Mouse (Mus musculus): ENCODE measurements around the gene Taar7b. TPM values are rescaled to one million over a fixed set of nuclear protein-coding genes. Genes with fewer than 3 reads are reported as not detected.

Taar7b gene
- not detected for total RNA-seq (2021)

DNA sequence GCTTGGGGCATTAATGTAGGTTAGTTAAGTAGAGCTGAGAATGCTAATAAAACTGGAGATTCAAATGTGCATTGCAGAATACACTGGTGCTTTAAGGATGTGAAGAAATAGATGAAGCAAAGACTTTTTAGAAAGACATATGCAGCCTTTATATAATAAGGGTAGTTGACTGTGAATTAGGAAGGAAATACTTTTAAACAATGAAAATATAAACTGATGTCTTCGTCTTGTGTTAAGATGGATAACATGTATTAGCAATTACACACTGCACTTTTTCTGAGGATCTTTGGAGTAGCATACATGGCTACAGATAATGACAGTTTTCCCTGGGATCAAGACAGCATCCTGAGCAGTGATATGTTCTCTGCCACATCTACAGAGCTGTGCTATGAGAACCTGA lies at the start of gene Taar7b:
Gene Taar7b, plus strand, starts transcription at position 301 of the 400 bp plus-strand sequence.
- intact Hi-C loops (cut with DNase I): no loop called here
- no peak for DNase-seq (ENCODE audit: low spot score)

DNA sequence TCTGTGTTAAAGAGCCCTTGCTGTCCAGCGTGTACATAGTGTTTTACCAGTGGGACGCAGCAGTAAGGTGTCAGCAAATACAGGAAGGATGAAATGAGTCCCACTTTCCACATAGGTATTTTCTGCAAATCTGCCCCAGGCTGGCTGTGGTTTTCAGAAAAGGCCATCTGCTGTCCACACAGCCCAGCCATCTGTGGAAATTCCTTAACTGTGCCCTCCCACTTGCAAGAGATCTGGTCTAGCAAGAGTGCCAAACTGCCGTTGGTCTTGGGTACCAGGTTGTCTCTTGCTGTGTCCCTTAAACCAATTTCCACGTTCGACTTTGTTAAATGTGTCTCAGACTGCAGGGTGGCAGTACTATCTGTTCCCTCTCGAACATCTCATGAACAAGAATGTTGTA lies 48.0 kb upstream of the Taar7b start:
- intact Hi-C loops (cut with DNase I): no loop called here
- no peak for DNase-seq (ENCODE audit: low spot score)

DNA sequence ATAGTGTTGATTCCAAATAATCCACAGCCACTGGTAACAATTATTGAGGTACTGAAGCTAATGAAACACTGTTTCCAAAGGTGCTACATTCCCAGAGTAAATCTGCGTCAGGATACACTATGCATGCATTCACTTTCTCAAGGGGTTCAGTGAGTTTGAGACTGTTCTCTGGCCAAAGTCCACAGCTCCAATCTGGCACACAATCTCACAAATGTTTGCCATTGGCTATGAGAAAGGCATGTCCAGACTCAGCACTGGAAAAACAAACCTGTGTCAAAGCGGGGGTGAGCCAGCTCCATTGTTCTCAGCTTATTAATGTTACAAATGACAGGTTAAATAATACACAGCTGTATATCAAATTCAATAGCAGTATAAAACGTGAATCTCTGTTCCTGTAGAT lies 40.7 kb upstream of the Taar7b start:
- intact Hi-C loops (cut with DNase I): no loop called here
- no peak for DNase-seq (ENCODE audit: low spot score)

DNA sequence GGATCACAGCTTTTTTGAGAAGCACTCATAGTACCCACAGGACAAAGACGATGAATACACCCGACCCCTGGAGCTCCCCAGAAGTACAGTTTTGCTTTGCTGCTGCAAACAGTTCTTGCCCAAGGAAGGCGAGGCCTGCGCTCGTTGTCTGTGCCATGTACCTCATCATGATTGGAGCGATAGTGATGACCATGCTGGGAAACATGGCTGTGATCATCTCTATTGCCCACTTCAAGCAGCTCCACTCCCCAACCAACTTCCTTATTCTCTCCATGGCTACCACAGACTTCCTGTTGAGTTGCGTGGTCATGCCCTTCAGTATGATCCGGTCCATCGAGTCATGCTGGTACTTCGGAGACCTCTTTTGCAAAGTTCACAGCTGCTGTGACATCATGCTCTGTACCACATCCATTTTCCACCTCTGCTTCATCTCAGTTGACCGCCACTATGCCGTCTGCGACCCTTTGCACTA lies 39.3 kb upstream of the Taar7b start, which contains the start of gene Taar4:
Gene Taar4, plus strand, starts transcription at position 51 of the 472 bp plus-strand sequence.
- no peak for DNase-seq (ENCODE audit: low spot score)
- intact Hi-C loops (cut with DNase I): no loop called here

- intact Hi-C loops (cut with DNase I): no loop called here
- no peak for DNase-seq (ENCODE audit: low spot score)
These were observed 36.3 kb upstream of the Taar7b start for GRCm38 (mm10) chr10:23963444-23963843.

DNA sequence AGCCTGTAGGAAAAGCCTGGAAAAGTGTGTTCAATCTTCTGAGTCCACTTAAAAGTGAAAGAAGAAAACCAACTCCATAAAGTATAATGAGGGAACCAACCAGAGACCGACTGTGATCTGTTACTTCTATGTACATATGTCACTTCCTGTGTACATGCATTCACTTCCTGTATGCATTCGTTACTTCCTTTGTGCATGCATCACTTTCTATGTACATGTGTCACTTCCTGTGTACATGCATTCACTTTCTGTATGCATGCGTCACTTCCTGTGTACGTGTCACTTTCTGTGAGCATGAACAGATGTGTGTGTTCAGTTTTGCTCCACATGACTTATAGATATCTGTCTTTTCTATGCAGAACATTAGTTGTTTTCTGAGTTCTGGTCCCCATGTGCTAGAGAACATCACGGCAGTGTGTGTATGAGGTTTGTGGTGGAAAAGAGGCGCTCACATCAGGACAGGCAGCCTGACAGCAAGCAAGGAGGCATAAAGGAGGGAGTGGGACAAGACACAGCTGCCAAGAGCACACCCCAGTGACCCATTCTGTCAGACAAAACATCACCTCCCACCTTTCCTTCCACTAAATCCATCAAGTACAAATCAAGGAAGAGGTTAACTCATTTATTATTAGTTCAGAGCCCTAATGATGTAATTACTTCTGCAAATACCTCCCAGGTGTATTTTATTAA lies 34.7 kb upstream of the Taar7b start:
- intact Hi-C loops (cut with DNase I): no loop called here

GRCm38 (mm10) chr10:23970656-23971165 lies 29.0 kb upstream of the Taar7b start, which contains the start of gene Taar5:
TSS of gene Taar5 (plus strand) at chr10:23970706.
- intact Hi-C loops (cut with DNase I): loop anchor here (10.0 kb wide), 1 partner anchor 156 kb away; no protein-coding TSS in a partner anchor
- no peak for DNase-seq (ENCODE audit: low spot score)

More for the DNA sequence above, 34.7 kb upstream of the Taar7b start:
- DNase-seq (ENCODE audit: low spot score): no peak

DNA sequence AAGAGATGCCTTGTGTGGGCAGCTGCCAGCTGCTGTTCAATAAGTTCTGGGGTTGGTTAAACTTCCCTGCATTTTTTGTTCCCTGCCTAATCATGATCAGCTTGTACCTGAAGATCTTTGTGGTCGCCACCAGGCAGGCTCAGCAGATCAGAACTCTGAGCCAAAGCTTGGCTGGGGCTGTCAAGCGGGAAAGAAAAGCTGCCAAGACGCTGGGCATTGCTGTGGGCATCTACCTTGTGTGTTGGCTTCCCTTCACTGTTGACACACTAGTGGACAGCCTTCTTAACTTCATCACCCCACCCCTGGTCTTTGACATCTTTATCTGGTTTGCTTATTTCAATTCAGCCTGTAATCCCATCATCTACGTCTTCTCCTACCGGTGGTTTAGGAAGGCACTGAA lies 28.5 kb upstream of the Taar7b start:
- intact Hi-C loops (cut with DNase I): loop anchor here (10.0 kb wide), 1 partner anchor 156 kb away; no protein-coding TSS in a partner anchor

DNA sequence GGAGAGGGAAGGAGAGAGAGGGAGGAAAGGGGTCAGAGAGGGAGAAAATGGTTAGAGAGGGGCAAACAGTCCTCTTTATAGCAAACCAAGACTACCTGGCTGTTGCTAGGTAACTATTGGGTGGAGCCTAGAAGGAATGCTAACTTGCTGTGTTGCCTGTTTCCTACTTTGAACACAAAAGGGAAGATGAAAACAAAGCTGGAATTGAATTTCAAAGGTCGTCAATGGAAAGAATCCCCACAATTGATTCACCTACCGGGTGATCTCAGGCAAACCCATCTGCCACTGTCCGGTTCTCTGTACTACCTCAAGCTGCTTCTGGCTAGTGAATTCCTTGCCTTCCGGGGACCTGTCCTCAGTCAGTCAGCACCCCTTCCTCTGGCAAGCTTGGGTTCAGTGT lies 21.8 kb upstream of the Taar7b start:
- intact Hi-C loops (cut with DNase I): loop anchor here (2.0 to 10.0 kb wide), 2 partner anchors 133 to 163 kb away; no protein-coding TSS in a partner anchor
- no peak for DNase-seq (ENCODE audit: low spot score)

More for the DNA sequence above, 28.5 kb upstream of the Taar7b start:
- no peak for DNase-seq (ENCODE audit: low spot score)

DNA sequence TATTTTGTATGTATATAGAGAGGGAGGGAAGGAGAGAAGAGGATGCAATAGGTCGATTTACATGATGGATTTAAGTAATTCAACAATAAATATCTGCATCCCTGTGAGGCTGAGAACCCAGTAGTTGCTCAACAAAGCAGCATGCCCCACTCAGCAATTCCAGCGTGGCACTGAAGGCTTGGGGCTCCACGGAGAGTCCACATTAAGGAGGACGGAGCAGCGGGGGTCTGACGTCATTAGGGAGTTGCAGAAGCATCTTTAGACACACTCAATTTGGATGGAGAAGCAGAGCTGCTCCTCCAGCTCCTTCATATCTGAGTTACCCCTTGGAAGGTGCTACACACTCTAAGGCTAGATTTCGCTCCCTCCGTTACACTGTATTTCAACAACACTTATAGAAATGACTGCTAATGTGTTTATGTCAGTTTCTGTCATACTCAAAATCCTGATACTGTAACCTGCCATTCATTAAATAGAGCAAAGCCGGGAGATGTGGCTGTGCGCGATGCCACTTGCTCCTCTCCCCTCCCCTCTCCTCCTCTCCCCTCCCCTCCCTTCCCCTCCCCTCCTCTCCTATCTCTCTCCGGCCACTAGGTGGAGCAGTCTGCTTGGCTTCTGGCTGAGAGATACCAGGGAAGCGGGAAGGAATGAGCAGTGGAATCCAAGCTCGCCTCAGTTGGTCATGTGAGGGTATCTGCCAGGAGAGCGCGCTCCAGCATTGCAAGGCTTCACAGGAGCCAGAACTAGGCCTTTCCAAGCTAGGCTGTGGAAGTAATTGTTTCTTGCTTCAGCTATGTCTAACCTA lies 20.6 kb upstream of the Taar7b start:
- DNase-seq (ENCODE audit: low spot score): no peak
- intact Hi-C loops (cut with DNase I): loop anchor here (1.0 to 10.0 kb wide), 3 partner anchors 101 to 164 kb away; no protein-coding TSS in a partner anchor

DNA sequence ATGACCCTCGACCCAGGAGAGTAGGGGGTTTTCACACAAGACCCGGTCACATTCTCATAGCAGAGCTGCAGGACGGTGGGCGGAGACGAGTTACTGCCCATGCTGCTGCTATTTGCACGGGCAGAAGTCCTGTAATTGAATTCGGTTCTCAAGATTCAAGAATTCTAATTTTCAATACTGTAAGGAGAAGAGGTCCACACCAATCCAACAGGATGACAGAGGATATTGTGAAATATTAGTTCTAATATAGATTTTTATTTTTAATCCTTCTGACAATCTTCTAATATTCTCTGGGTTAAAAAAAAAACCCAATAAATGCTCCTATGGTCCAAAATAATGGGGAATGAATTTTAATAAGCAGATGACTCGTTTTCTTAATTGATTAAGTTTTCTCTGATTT lies 14.2 kb upstream of the Taar7b start, which contains the start of gene Taar6:
Gene Taar6, minus strand, starts transcription at position 101 of the 400 bp plus-strand sequence.
- intact Hi-C loops (cut with DNase I): no loop called here
- DNase-seq (ENCODE audit: low spot score): no peak

DNA sequence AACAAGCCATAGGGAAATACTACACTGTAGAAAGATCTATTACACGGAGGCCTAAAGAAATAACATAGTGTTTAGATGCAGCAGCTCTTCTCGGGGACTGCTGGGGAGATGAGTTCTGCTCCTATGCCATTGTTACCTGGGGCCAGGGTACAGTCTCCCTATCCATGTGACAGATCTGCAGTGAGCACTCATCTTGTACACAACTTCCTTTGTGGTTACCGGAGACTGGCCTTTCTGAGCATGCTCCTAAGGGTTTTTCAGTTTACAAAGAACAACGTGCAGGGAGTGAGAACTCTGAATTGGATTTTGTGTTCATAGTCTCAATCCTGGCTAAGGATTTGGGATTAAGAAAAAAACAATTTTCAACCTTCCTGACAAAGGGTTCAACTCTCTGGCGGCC lies 13.3 kb upstream of the Taar7b start:
- no peak for DNase-seq (ENCODE audit: low spot score)
- intact Hi-C loops (cut with DNase I): no loop called here

GRCm38 (mm10) chr10:23993381-23993780 lies 6.4 kb upstream of the Taar7b start, which contains the start of gene Taar7a:
TSS of gene Taar7a (minus strand) at chr10:23993481.
- intact Hi-C loops (cut with DNase I): no loop called here
- no peak for DNase-seq (ENCODE audit: low spot score)

DNA sequence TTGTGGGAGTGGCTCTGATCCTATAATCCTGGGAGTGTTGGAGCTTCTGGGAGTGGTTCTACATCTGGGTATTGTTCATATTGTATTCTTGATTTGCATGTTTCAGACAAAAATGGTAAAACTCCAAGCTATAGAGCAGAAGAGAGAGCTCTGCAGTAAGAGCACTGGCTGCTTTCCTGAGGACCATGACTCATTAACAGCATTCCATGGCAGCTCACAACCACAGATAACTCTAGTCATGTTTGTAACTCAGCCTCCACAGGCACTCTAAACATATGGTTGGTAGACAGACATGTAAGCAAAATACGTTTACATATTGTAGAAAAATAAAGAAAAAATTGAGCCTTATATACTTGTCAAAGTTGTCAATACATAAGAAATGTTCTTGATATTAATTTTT lies 6.7 kb downstream of the Taar7b start:
- intact Hi-C loops (cut with DNase I): no loop called here

DNA sequence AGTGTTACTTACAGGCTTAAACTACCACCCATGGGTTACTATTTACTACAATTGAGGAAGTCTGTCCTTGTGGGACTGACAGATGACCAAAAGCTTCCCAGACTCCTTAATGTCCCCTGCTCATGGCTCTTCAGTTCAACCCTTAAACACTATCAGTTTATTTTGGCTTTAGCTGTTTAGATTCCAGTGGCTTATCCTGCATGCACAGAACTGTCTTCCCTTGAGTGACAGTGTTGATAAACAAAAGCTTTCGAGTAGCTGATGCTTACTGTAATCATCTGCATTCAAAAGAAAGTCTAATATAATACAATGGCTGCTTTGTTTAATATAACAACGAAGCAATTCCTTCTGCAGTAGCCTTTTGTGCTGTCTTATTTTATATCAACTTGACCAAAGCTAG lies 7.3 kb downstream of the Taar7b start:
- intact Hi-C loops (cut with DNase I): no loop called here
- no peak for DNase-seq (ENCODE audit: low spot score)

More for the DNA sequence above, 6.7 kb downstream of the Taar7b start:
- DNase-seq (ENCODE audit: low spot score): no peak

DNA sequence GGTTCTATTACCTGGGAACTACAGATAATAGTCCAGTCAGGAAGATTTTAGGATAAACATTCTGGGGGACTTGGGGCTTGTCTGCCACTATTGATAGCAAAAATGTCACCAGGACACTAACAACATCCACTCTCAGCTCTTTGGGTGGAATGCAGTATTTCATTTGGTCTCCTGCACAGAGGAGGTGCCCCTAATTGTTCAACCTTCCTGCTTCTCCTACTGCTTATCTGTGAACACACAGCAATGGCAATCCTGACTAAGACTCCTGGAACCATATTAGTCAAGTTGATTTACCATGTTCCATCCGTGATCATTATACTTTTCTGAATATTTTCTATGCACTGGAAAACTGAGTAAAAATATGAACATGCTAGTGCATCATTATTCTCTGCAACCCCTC lies 8.4 kb downstream of the Taar7b start:
- no peak for DNase-seq (ENCODE audit: low spot score)
- intact Hi-C loops (cut with DNase I): no loop called here

GRCm38 (mm10) chr10:24026922-24027321 lies 27.2 kb downstream of the Taar7b start, which contains the start of gene Taar7d:
TSS of gene Taar7d (plus strand) at chr10:24027222.
- intact Hi-C loops (cut with DNase I): no loop called here
- no peak for DNase-seq (ENCODE audit: low spot score)

DNA sequence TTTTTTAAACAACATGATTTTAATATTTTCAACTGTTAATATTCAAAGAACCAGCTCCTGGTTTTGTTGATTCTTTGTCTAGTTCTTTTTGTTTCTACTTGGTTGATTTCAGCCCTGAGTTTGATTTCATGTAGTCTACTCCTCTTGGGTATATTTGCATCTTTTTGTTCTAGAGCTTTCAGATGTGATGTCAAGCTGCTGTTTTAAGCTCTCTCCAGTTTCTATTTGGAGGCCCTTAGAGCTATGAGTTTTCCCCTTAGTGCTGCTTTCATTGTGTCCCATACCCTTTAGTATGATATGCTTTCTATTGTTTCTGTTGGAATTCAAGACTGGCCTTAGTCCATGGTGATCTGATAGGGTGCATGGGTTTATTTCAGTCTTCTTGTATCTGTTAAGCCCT lies 31.6 kb downstream of the Taar7b start:
- intact Hi-C loops (cut with DNase I): no loop called here
- DNase-seq (ENCODE audit: low spot score): no peak

GRCm38 (mm10) chr10:24037314-24037713 lies 37.6 kb downstream of the Taar7b start, which contains the start of gene Taar7e:
TSS of gene Taar7e (plus strand) at chr10:24037614.
- intact Hi-C loops (cut with DNase I): no loop called here
- no peak for DNase-seq (ENCODE audit: low spot score)
